Mouse (Mus musculus): ENCODE results near the gene Gm9046. TPM values are rescaled to one million over a fixed set of nuclear protein-coding genes. Genes with fewer than 3 reads are reported as not detected.

Gm9046 gene
- polyA plus RNA-seq, 1 experiment from 2014 or later, result not detected

Other genes with a start within 250 kb of the Gm9046 start
- gene Mdm1, start 201.4 kb downstream of the Gm9046 start, polyA plus RNA-seq (2016; fragmentation: Nextera tagmentation; extraction: Ambion mirVana), result 53.8 and 56.2 TPM in 2 replicates
- 0.10 TPM in 1 of 2 replicates, not detected in the other for gene Il22, start 138.3 kb downstream of the Gm9046 start, polyA plus RNA-seq (2016; fragmentation: Nextera tagmentation; extraction: Ambion mirVana)
- 0.11 TPM in 1 of 2 replicates, not detected in the other for gene Gm32717, start 102.5 kb downstream of the Gm9046 start, polyA plus RNA-seq (2016; fragmentation: Nextera tagmentation; extraction: Ambion mirVana)
- gene Gm32802, start 84.6 kb downstream of the Gm9046 start, polyA plus RNA-seq (2016; fragmentation: Nextera tagmentation; extraction: Ambion mirVana), result 0.11 TPM in 1 of 2 replicates, not detected in the other
- gene Iltifb, start 48.2 kb downstream of the Gm9046 start, polyA plus RNA-seq (2016; fragmentation: Nextera tagmentation; extraction: Ambion mirVana), result not detected in 2 replicates
- not detected in 2 replicates for gene Gm9040, start 16.3 kb downstream of the Gm9046 start, polyA plus RNA-seq (2016; fragmentation: Nextera tagmentation; extraction: Ambion mirVana)
- gene Gm9044, start 10.8 kb downstream of the Gm9046 start, polyA plus RNA-seq (2016; fragmentation: Nextera tagmentation; extraction: Ambion mirVana), result not detected in 2 replicates
- 0.06 and 0.12 TPM in 2 replicates for gene Gm9045, start 5.4 kb downstream of the Gm9046 start, polyA plus RNA-seq (2016; fragmentation: Nextera tagmentation; extraction: Ambion mirVana)
- gene Gm9048, start 5.4 kb upstream of the Gm9046 start, polyA plus RNA-seq (2016; fragmentation: Nextera tagmentation; extraction: Ambion mirVana), result not detected in 2 replicates
- gene Gm9049, start 10.8 kb upstream of the Gm9046 start, polyA plus RNA-seq (2016; fragmentation: Nextera tagmentation; extraction: Ambion mirVana), result 0.06 and 0.12 TPM in 2 replicates
- not detected in 2 replicates for gene Ifng, start 97.8 kb upstream of the Gm9046 start, polyA plus RNA-seq (2016; fragmentation: Nextera tagmentation; extraction: Ambion mirVana)